Mouse (Mus musculus) ES-CJ7 (cell line): ENCODE results near the gene Ptprcap.

Experiments
- DNase-seq: peaks from one replicate; pipeline ENCODE4 v3.0.0; 2011; ENCODE audit warnings: low read depth, low spot score

Ptprcap gene

GRCm38 (mm10) chr19:4166678-4167476 is 13.5 kb downstream of the Ptprcap start:
- DNase-seq = no peak

GRCm38 (mm10) chr19:4169378-4169784 is 16.0 kb downstream of the Ptprcap start:
- DNase-seq = peak; percentile 99

GRCm38 (mm10) chr19:4169810-4170209 is 16.4 kb downstream of the Ptprcap start:
- DNase-seq = no peak

GRCm38 (mm10) chr19:4170723-4171392 is 17.5 kb downstream of the Ptprcap start:
- DNase-seq = no peak

- no peak for DNase-seq
These were observed 18.2 kb downstream of the Ptprcap start for GRCm38 (mm10) chr19:4171393-4172290.

- no peak for DNase-seq
These were observed 19.5 kb downstream of the Ptprcap start for GRCm38 (mm10) chr19:4172925-4173324.

- DNase-seq = no peak
These were observed 22.1 kb downstream of the Ptprcap start, which contains the start of gene Carns1 for GRCm38 (mm10) chr19:4175368-4175947. Carns1 (minus strand) TSS chr19:4175479.

GRCm38 (mm10) chr19:4180411-4180810 is 27.0 kb downstream of the Ptprcap start:
- DNase-seq = no peak

- peak; percentile 51 for DNase-seq
These were observed 28.5 kb downstream of the Ptprcap start for GRCm38 (mm10) chr19:4181892-4182291.

GRCm38 (mm10) chr19:4183689-4184088 is 30.3 kb downstream of the Ptprcap start:
- no peak for DNase-seq

- peak; percentile 67 for DNase-seq
These were observed 31.9 kb downstream of the Ptprcap start for GRCm38 (mm10) chr19:4184976-4185975.

- DNase-seq = no peak
These were observed 33.9 kb downstream of the Ptprcap start for GRCm38 (mm10) chr19:4187303-4187702.

- DNase-seq = no peak
These were observed 35.7 kb downstream of the Ptprcap start for GRCm38 (mm10) chr19:4189051-4189620.

- DNase-seq = no peak
These were observed 37.5 kb downstream of the Ptprcap start, which contains the start of gene Tbc1d10c for GRCm38 (mm10) chr19:4190831-4191334. Tbc1d10c (minus strand) TSS chr19:4191284.

- peak; percentile 91 for DNase-seq
These were observed 38.3 kb downstream of the Ptprcap start, which contains the start of gene Ppp1ca for GRCm38 (mm10) chr19:4191528-4192250. Ppp1ca (plus strand) TSS chr19:4192065.

- no peak for DNase-seq
These were observed 39.0 kb downstream of the Ptprcap start for GRCm38 (mm10) chr19:4192251-4192985.

- DNase-seq = no peak
These were observed 39.7 kb downstream of the Ptprcap start for GRCm38 (mm10) chr19:4193129-4193528.
